Mouse (Mus musculus): ENCODE measurements at regions not wholly inside any gene's neighbourhood (a gene's known extent, or its start where the extent isn't known, plus 50 kb on each side); places are given as distances from the start of the nearest gene placed in this dataset.
"Not testable (repeated sequence)": the region's sequence is repeated elsewhere in the genome, so short reads cannot be mapped to it uniquely, and the experiment has no call there.

GRCm38 (mm10) chr2:109402556-109402955, 122.0 kb upstream of the Mettl15 start:
- DNase-seq (ENCODE audit: low spot score in 2 of 2): no peak

GRCm38 (mm10) chr2:109404262-109404661, 123.7 kb upstream of the Mettl15 start:
- DNase-seq (ENCODE audit: low spot score in 2 of 2): no peak

GRCm38 (mm10) chr2:109406591-109407079, 126.1 kb upstream of the Mettl15 start:
- DNase-seq (ENCODE audit: low spot score in 2 of 2): no peak

GRCm38 (mm10) chr2:109420098-109420497, 139.6 kb upstream of the Mettl15 start:
- no peak for DNase-seq (ENCODE audit: low spot score in 2 of 2)

GRCm38 (mm10) chr2:109431183-109431582, 150.6 kb upstream of the Mettl15 start:
- no peak for DNase-seq (ENCODE audit: low spot score in 2 of 2)

GRCm38 (mm10) chr2:109442551-109443120, 162.1 kb upstream of the Mettl15 start:
- DNase-seq (ENCODE audit: low spot score in 2 of 2): no peak

GRCm38 (mm10) chr2:109443521-109444066, 163.0 kb upstream of the Mettl15 start:
- no peak for DNase-seq (ENCODE audit: low spot score in 2 of 2)

- DNase-seq (ENCODE audit: low spot score in 2 of 2): not testable (repeated sequence)
Measured at GRCm38 (mm10) chr2:109462246-109462645, 181.7 kb upstream of the Mettl15 start.

GRCm38 (mm10) chr2:109484306-109484705, 190.2 kb upstream of the Bdnf start:
- DNase-seq (ENCODE audit: low spot score in 2 of 2): no peak

- no peak for DNase-seq (ENCODE audit: low spot score in 2 of 2)
Measured at GRCm38 (mm10) chr2:109487591-109487990, 186.9 kb upstream of the Bdnf start.

GRCm38 (mm10) chr2:109502186-109502585, 172.3 kb upstream of the Bdnf start:
- no peak for DNase-seq (ENCODE audit: low spot score in 2 of 2)

- no peak for DNase-seq (ENCODE audit: low spot score in 2 of 2)
Measured at GRCm38 (mm10) chr2:109504906-109505305, 169.6 kb upstream of the Bdnf start.

GRCm38 (mm10) chr2:109510070-109510979, 164.2 kb upstream of the Bdnf start:
- DNase-seq (ENCODE audit: low spot score in 2 of 2): no peak

- no peak for DNase-seq (ENCODE audit: low spot score in 2 of 2)
Measured at GRCm38 (mm10) chr2:109511142-109511541, 163.4 kb upstream of the Bdnf start.

GRCm38 (mm10) chr2:109519261-109519660, 155.2 kb upstream of the Bdnf start:
- DNase-seq (ENCODE audit: low spot score in 2 of 2): no peak

- DNase-seq (ENCODE audit: low spot score in 2 of 2): no peak
Measured at GRCm38 (mm10) chr2:109520471-109520870, 154.0 kb upstream of the Bdnf start.

- DNase-seq (ENCODE audit: low spot score in 2 of 2): no peak
Measured at GRCm38 (mm10) chr2:109539519-109539918, 135.0 kb upstream of the Bdnf start.

- no peak for DNase-seq (ENCODE audit: low spot score in 2 of 2)
Measured at GRCm38 (mm10) chr2:109546486-109547115, 127.9 kb upstream of the Bdnf start.

- peak; percentile 56 to 63 for DNase-seq (ENCODE audit: low spot score in 2 of 2)
Measured at GRCm38 (mm10) chr2:109554644-109555043, 119.9 kb upstream of the Bdnf start.

- DNase-seq (ENCODE audit: low spot score in 2 of 2): peak; percentile 33 to 47
Measured at GRCm38 (mm10) chr2:109559088-109560030, 115.1 kb upstream of the Bdnf start.

GRCm38 (mm10) chr2:109562996-109563395, 111.5 kb upstream of the Bdnf start:
- DNase-seq (ENCODE audit: low spot score in 2 of 2): no peak
